Mouse (Mus musculus) heart, embryonic 12.5 days (tissue): ENCODE data around the gene Tysnd1. TPM values are rescaled to one million over a fixed set of nuclear protein-coding genes. Genes with fewer than 3 reads are reported as not detected.

Experiments used
- ATAC-seq: fragments of 200-750 bp; cut with Nextera tagmentation; 2 replicates; pipeline ENCODE4 v1.8.0; 2017; ENCODE audit warnings: moderate TSS enrichment, moderate library complexity; ENCODE audit not compliant: insufficient number of reproducible peaks, low FRiP score
- H3K27ac ChIP-seq: fragments of 300-500 bp; sonication (generic); 2 replicates; pipeline ENCODE4 v1.5.1; 2016; ENCODE audit warnings: mild to moderate bottlenecking, moderate library complexity; ENCODE audit not compliant: poor library complexity, severe bottlenecking
- H3K27me3 ChIP-seq: fragments of 300-500 bp; sonication (generic); replicated peaks from 2 replicates; pipeline ENCODE4 v1.6.1; 2016; ENCODE audit warnings: mild to moderate bottlenecking, moderate library complexity
- H3K36me3 ChIP-seq: fragments of 300-500 bp; sonication (generic); 2 replicates; pipeline ENCODE4 v1.6.1; 2016; ENCODE audit warnings: mild to moderate bottlenecking, moderate library complexity
- H3K4me1 ChIP-seq: fragments of 300-500 bp; sonication (generic); replicated peaks from 2 replicates; pipeline ENCODE4 v1.6.1; 2016; ENCODE audit warnings: mild to moderate bottlenecking
- H3K4me2 ChIP-seq: fragments of 300-500 bp; sonication (generic); 2 replicates; pipeline ENCODE4 v1.6.1; 2016; ENCODE audit warnings: mild to moderate bottlenecking, moderate library complexity
- H3K4me3 ChIP-seq: fragments of 300-500 bp; sonication (generic); 2 replicates; pipeline ENCODE4 v1.5.1; 2016; ENCODE audit warnings: mild to moderate bottlenecking
- H3K9ac ChIP-seq: fragments of 300-500 bp; sonication (generic); 2 replicates; pipeline ENCODE4 v1.6.1; 2016; ENCODE audit warnings: mild to moderate bottlenecking, moderate library complexity
- H3K9me3 ChIP-seq: fragments of 300-500 bp; sonication (generic); replicated peaks from 2 replicates; pipeline ENCODE4 v1.6.1; 2016; ENCODE audit warnings: mild to moderate bottlenecking, moderate library complexity
- WGBS: fragments of 180-500 bp; shearing (Covaris S2); methylation state at CpG from one replicate; pipeline ENCODE4 v1.1.7; 2016; 5-methylcytosine and 5-hydroxymethylcytosine counted together
- polyA plus RNA-seq: library from polyadenylated mRNA; unstranded; fragments of >200 nt; fragmentation: Nextera tagmentation; extraction: Ambion mirVana; gene quantifications from 2 replicates; pipeline ENCODE4 v1.2.1, GENCODE M21; 2016

The Tysnd1 gene
- polyA plus RNA-seq, 1 experiment from 2014 or later, result 31.0 TPM

DNA sequence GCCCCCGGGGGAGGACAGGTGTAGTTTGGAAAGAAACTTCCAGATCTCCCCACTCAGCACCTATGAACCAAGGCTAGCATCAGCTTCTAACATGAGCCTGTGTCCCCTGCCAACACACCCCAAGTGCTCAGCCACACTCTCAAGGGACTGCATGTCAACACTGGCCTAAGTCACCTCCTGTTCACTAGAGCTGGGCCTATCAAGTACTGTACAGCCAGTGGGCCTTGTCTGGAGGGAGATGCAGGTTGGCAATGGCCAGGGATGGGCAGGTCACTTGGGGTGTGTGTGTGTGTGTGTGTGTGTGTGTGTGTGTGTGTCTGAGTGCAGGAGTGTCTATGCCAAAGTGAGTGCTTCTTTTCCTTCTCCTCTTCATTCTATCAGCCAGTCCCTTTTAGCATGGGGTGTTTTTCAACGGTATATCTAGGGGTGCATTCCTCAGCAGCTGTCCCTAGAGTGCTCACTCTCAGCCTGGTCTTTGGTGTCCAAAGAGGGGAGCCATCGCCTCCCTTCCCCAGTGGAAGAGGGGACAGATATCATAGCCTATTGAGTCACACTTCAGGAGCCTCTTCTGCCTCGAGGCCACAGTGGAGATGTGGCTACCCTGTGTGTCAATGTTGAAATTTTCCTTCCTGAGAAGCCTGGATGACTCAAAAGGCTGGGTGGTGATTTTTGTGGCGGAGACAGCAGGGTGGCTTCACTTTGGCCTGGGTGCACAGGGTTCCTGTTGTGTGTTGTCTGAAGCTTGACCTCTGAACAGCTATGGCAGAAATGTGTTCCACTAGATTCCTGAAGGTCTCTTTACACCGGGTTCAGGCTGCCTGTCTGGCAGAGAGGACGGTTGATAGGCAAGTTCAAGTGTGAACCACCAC is 20.9 kb downstream of the Tysnd1 start:
- Histone ChIP-seq H3K9me3 (no peaks in the 10 kb centered on the region), H3K9ac (peak overlapping the region; percentile 84), H3K27me3 (no peaks in the 10 kb centered on the region), H3K4me2 (peak overlapping the region; percentile 95), H3K36me3 (no peaks in the 10 kb centered on the region), H3K4me1 (peaks cover 18% of the 10 kb centered on the region), H3K27ac (no peak overlapping the region; the same call in 1 of the 2 replicates), H3K4me3 (peak overlapping the region; percentile 88)
- 0 out of 2 replicates have a peak, but pooled peaks have one; percentile 19 for ATAC-seq
- 71% methylated on average over 7 of the region's 7 CpGs for WGBS

DNA sequence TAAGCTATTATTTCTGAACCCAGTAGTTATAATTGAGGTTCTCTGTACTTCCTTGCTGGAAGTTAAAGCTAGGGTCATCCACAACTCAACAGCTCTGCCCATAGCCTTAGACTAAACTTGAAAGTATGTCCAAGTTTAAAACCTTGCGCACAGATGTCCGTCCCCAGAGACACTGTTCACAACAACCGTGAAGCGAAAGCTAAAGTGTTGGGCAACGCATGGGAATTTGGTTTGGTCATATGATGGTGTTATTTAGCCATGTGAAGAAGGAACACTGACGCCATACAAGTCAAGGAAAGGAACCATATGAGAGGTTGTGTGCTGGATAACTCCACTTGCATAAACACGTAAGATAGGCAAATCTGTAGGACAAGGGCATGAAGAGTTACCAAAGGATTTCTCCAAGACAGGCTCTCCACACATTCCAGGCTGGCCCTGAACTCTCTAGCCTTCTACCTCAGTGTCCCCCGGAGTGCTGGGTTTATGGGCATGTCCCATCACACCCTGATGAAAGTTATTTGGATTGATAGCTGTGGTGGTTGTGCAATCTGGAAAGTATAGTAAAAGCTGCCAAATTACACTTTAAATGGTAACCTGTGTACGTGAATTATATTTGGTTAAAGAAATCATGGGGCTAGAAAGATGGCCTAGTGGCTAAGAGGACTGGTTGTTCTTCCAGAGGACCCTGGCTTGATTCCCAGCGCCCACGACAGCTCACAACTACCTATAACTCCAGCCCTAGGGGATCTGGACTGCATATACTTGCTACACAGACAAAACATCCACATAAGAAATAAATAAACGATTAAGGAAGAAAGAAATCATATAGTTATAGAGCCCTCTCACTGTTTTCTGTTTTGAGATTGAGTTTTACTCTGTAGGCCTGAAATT is 22.3 kb downstream of the Tysnd1 start:
- Histone ChIP-seq H3K4me2 (no peak overlapping the region), H3K36me3 (no peaks in the 10 kb centered on the region), H3K27ac (no peak overlapping the region), H3K27me3 (no peaks in the 10 kb centered on the region), H3K9ac (no peak overlapping the region), H3K9me3 (no peaks in the 10 kb centered on the region), H3K4me3 (no peak overlapping the region), H3K4me1 (peaks cover 18% of the 10 kb centered on the region)
- no peak for ATAC-seq
- WGBS, result 88% methylated on average over 12 of the region's 12 CpGs

DNA sequence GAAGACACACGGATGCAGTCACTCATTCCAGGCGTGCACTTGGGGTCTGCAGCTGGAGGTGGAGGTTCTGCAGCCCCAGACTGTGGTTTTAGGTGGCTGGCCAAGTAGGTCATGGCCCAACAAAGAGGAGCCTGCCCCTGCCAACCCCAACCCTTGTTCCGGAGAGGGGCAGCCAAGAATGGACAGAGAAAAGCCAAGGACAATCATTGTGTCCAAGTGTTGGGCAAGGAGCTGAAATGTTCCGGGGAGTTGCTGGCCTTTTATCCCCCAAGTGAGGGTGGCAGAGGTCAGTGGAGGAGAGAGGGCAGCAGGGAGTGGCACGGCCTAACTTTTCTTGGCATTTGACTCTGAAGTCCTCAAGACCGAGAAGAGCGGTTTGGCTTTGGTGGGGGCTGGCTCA is 25.0 kb downstream of the Tysnd1 start:
- ATAC-seq, result no peak
- 85% methylated on average over 7 of the region's 7 CpGs for whole genome bisulfite sequencing
- peaks cover 19% of the 10 kb centered on the region for H3K4me1 ChIP-seq
- no peak overlapping the region for H3K4me3 ChIP-seq
- H3K27ac ChIP-seq, result no peak overlapping the region
- H3K9ac ChIP-seq, result no peak overlapping the region
- H3K9me3 ChIP-seq, result no peaks in the 10 kb centered on the region
- no peaks in the 10 kb centered on the region for H3K27me3 ChIP-seq
- H3K4me2 ChIP-seq, result no peak overlapping the region
- H3K36me3 ChIP-seq, result no peaks in the 10 kb centered on the region

DNA sequence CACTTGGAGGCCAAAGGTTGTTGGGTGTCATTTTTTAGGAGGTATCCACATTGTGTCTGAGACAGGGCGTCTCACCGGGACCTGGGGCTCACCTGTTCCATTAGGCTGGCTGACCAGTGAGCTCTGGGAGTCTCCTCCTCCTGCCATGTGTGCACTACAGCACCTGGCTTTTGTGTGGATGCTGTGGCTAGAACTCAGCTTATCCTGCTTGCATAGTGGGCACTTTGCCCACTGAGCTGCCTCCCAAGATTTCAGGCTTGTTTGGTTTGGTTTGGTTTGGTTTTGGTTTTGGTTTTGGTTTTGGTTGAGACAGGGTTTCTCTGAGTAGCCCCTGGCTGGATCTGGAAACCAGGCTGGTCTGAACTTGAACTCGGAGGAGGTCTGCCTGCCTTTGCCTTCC is 26.9 kb downstream of the Tysnd1 start:
- Histone ChIP-seq H3K27me3 (no peaks in the 10 kb centered on the region), H3K4me1 (peaks cover 6% of the 10 kb centered on the region; the same call in 1 of the 2 replicates), H3K4me2 (no peak overlapping the region), H3K9me3 (no peaks in the 10 kb centered on the region), H3K27ac (no peak overlapping the region), H3K4me3 (no peak overlapping the region), H3K9ac (no peak overlapping the region), H3K36me3 (peaks cover 8% of the 10 kb centered on the region)
- no peak for ATAC-seq
- 85% methylated on average over 3 of the region's 3 CpGs for WGBS

DNA sequence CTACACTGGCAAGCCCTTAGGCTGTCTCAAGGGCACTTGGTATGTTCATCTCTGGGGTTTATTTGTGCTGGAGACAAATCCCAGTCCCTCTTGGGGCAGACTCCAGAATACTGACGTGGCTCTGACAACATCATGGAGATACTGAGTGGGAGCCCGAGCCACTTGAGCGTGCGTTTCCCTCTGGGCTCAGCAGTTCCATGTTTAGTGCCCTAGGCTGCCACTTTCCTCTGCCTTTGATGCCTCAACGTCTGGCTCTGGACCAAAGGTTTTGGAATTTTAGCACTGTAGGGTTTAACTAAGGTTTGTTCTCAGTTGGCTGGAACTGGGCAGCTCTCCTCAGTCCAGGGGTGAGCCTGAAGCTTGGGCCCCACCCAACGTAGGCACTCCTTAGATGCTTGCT is 28.0 kb downstream of the Tysnd1 start:
- no peak overlapping the region for H3K9ac ChIP-seq
- ATAC-seq, result no peak
- H3K4me3 ChIP-seq, result no peak overlapping the region
- WGBS, result 56% methylated on average over 6 of the region's 6 CpGs
- H3K9me3 ChIP-seq, result no peaks in the 10 kb centered on the region
- no peak overlapping the region for H3K4me2 ChIP-seq
- H3K4me1 ChIP-seq, result peaks cover 6% of the 10 kb centered on the region; the same call in 1 of the 2 replicates
- peaks cover 17% of the 10 kb centered on the region for H3K36me3 ChIP-seq
- H3K27ac ChIP-seq, result no peak overlapping the region
- no peaks in the 10 kb centered on the region for H3K27me3 ChIP-seq

DNA sequence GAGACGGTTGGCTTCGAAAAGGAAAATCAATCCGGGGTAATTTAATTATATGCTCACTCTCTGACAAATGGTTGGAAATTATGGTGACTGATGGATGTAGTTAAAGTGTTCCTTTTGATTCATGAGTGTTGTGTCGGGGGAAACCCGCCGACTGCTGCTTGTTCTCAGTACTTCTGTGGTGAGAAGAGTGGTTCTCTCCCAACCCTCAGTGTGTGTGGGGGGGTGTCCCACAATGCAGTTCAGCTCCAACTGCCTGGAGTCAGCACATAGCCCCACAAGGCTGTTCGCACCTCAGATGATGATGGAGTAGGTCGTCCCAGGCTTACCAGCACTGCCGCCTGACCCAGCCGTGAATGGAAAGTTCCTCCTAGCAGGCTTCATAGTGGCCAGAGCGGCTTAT is 33.9 kb downstream of the Tysnd1 start:
- Histone ChIP-seq H3K9ac (no peak overlapping the region), H3K4me1 (no peaks in the 10 kb centered on the region), H3K27ac (no peak overlapping the region), H3K27me3 (no peaks in the 10 kb centered on the region), H3K36me3 (peaks cover 42% of the 10 kb centered on the region), H3K4me3 (no peak overlapping the region), H3K4me2 (no peak overlapping the region), H3K9me3 (0 out of 2 replicates have a peak, but pooled peaks cover 5% of the 10 kb centered on the region)
- ATAC-seq, result no peak
- WGBS, result 79% methylated on average over 11 of the region's 11 CpGs

DNA sequence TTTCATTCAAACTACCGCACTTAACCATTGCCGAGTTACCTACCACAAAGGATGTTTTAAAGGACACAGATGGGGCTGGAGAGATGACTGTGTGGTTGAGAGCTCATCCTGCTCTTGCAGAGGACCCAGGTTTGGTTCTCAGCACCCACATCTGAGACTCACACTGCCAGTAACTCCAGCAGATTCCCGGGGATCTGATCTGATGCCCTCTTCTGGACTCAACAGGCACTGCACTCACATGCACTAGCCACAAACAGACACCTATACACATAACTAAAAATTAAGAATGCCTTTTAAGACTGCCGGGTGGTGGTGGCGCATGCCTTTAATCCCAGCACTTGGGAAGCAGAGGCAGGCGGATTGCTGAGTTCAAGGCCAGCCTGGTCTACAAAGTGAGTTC is 34.9 kb downstream of the Tysnd1 start:
- no peak overlapping the region for H3K27ac ChIP-seq
- H3K36me3 ChIP-seq, result peaks cover 42% of the 10 kb centered on the region
- 91% methylated on average over 6 of the region's 6 CpGs for WGBS
- H3K9me3 ChIP-seq, result 0 out of 2 replicates have a peak, but pooled peaks cover 5% of the 10 kb centered on the region
- no peak overlapping the region for H3K9ac ChIP-seq
- no peaks in the 10 kb centered on the region for H3K4me1 ChIP-seq
- H3K4me2 ChIP-seq, result no peak overlapping the region
- ATAC-seq, result no peak
- H3K27me3 ChIP-seq, result no peaks in the 10 kb centered on the region
- no peak overlapping the region for H3K4me3 ChIP-seq

DNA sequence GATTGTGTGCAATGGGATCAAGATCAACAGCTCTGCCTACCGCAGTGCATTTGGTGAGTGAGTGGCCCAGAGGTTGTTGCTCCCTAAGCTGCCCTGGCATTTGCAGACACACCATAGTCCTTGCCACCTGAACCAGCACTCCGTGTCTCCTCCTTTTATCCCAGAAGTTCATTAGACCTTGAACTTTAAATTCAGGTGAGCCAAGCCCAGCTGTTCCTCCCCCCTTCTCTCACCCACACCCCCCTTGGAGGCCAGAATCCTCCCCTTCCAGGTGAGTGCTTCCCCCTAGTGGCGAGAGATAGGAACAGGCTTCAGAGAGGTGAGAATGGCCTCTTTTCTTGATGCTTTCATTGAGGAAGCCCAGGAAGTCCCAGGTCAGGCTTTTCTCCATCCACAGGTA is 39.1 kb downstream of the Tysnd1 start:
- Histone ChIP-seq H3K4me2 (no peak overlapping the region), H3K27me3 (no peaks in the 10 kb centered on the region), H3K9ac (no peak overlapping the region), H3K4me1 (no peaks in the 10 kb centered on the region), H3K9me3 (0 out of 2 replicates have a peak, but pooled peaks cover 5% of the 10 kb centered on the region), H3K27ac (no peak overlapping the region), H3K36me3 (peaks cover 42% of the 10 kb centered on the region), H3K4me3 (no peak overlapping the region)
- 43% methylated on average over 3 of the region's 3 CpGs for WGBS
- ATAC-seq, result no peak

DNA sequence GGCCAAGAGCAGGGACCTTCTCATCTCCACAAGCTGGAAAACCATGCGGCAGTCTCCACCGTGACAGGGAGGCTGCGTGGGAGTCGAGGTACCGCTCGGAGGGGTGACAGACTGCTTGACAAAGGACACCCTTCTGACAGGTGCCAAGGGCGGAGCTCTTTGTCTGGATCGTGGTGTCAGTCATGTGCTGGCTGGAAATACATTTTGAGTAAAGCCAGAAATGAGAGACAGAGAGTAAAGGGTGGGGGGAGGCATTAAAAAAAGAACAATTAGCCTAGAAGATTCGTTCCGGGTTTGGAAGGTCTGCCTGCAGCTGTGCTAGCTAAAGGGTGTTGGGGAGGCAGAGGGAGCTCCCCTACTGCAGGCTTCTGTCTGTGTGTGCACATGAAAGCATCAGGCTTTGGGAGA is 41.4 kb downstream of the Tysnd1 start:
- Histone ChIP-seq H3K4me3 (no peak overlapping the region), H3K4me1 (no peaks in the 10 kb centered on the region), H3K9me3 (no peaks in the 10 kb centered on the region), H3K9ac (no peak overlapping the region), H3K36me3 (peaks cover 50% of the 10 kb centered on the region), H3K27ac (no peak overlapping the region), H3K27me3 (no peaks in the 10 kb centered on the region), H3K4me2 (no peak overlapping the region)
- 64% methylated on average over 10 of the region's 10 CpGs for WGBS
- ATAC-seq, result no peak

DNA sequence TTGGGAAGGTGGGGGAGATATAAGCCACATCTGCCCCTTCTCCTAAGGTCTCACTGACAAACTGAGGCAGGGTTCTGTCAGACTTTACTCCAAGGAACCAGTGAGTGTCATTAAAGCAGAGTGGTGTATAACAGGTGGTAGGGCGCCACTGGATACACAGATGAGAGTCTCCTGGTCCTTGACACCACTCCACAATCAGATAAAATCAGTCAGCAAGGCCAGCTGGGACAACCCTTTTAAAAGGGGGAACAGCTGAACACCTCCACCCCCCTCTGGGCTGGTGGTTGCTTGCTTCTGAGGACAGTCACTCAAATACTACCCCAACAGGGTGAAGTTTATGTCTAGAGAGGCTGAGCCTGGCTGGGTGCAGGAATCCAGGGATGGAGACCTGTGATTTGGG is 42.2 kb downstream of the Tysnd1 start:
- H3K9me3 ChIP-seq, result no peaks in the 10 kb centered on the region
- H3K36me3 ChIP-seq, result peaks cover 58% of the 10 kb centered on the region
- no peak overlapping the region for H3K9ac ChIP-seq
- H3K4me3 ChIP-seq, result no peak overlapping the region
- no peaks in the 10 kb centered on the region for H3K4me1 ChIP-seq
- H3K4me2 ChIP-seq, result no peak overlapping the region
- H3K27me3 ChIP-seq, result no peaks in the 10 kb centered on the region
- no peak for ATAC-seq
- no peak overlapping the region for H3K27ac ChIP-seq
- WGBS, result 74% methylated on average over 1 of the region's 1 CpGs

DNA sequence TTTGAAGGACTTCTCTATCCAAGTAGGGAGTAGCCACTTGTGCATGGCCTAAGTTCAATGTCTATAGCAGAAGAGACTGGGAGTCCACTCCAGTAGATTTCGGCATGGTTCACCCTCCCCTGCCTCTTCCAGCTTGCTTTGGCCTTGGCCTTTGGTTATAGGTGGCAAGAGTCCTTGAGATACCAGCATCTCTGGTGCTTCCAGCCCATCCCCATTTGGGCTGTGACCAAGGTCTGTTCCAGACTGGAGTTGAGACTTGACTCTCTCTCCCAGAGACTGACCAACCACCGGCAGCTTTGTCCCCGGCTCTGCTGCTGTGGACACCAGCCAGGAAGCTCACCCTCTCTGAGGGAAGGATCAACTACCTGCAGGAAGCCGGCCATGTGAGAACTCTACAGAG is 42.8 kb downstream of the Tysnd1 start:
- Histone ChIP-seq H3K27ac (no peak overlapping the region), H3K4me3 (no peak overlapping the region), H3K27me3 (no peaks in the 10 kb centered on the region), H3K9me3 (no peaks in the 10 kb centered on the region), H3K4me2 (no peak overlapping the region), H3K9ac (no peak overlapping the region), H3K36me3 (peaks cover 64% of the 10 kb centered on the region), H3K4me1 (no peaks in the 10 kb centered on the region)
- no peak for ATAC-seq
- 83% methylated on average over 4 of the region's 4 CpGs for WGBS
